Mouse (Mus musculus) cortical plate, adult 2 months (tissue): ENCODE results near the gene Mecr.

ENCODE experiments used
- CTCF ChIP-seq: fragments of 200-500 bp; IDR thresholded peaks from 2 replicates; pipeline ENCODE4 v1.5.1; 2011; ENCODE audit warnings: mild to moderate bottlenecking, control low read depth, low read length; ENCODE audit not compliant: insufficient read depth; ENCODE audit errors: extremely low read depth
- POLR2A ChIP-seq: fragments of 200-500 bp; IDR thresholded peaks from 2 replicates; pipeline ENCODE4 v1.6.1; 2011; ENCODE audit warnings: mild to moderate bottlenecking, low read length, control low read depth; ENCODE audit not compliant: insufficient read depth; ENCODE audit errors: extremely low read depth

DNA sequence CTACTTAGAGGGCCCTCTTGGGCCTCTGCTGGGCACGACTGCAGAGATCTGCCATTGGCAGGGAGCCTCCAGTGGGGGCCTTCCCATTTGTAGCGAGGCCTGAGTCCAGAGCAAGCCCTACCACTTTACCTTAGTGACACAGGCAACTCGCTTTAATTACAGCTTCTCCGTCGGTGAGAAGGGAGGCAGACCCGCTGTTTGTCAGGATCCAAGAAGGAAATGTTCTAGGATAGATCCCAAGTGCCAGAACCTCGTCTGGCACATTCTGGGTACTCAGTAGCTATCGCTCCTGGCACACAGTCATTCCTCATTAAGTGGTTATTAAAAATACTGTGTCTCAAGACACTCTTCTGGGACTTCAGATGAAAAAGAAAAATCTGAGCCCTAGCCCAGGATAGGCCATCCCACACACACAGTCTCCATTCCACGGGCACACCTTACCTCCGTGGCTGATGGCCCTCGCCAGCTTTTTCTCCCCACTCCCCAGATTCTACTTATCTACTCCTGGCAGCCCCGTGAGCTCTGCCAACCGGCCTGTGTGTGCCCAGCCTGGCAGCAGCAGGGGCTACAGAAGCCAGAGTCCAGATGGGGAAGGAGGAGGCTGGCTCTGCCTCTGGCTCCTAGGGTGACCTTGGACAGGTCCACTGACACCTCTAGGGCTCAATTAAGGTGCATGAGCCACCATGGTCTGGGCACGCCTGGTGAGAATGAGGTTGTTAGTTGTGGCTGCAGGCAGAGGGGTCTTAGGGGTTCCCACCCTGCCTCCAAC, 46.8 kb upstream of the Mecr start:
- no peak for TF ChIP-seq POLR2A
- TF ChIP-seq CTCF, result no peak
